Mouse (Mus musculus): ENCODE data around the gene Cxcr4. TPM values are rescaled to one million over a fixed set of nuclear protein-coding genes. Genes with fewer than 3 reads are reported as not detected.
"Not testable (repeated sequence)": the region's sequence is repeated elsewhere in the genome, so short reads cannot be mapped to it uniquely, and the experiment has no call there.

Gene Cxcr4
- polyA plus RNA-seq, 1 experiment from 2014 or later: 2.2 TPM

- Histone ChIP-seq H3K4me1 (replicated peaks) (peaks cover 8% of the 10 kb centered on the region), H3K36me3 (no peaks in the 10 kb centered on the region), H3K4me3 (no peak overlapping the region), H3K9me3 (replicated peaks) (no peaks in the 10 kb centered on the region), H3K27ac (no peak overlapping the region), H3K9ac (no peak overlapping the region), H3K4me2 (no peak overlapping the region), H3K27me3 (peaks cover 21% of the 10 kb centered on the region)
- no peak for ATAC-seq (replicated peaks; ENCODE audit: insufficient number of reproducible peaks, insufficient read depth, low FRiP score, low read depth)
- 64% methylated on average over 8 of the region's 8 CpGs for WGBS
These were observed 5.7 kb downstream of the Cxcr4 start for GRCm38 (mm10) chr1:128586162-128586927.

GRCm38 (mm10) chr1:128585396-128586161, 6.5 kb downstream of the Cxcr4 start:
- H3K27ac ChIP-seq: no peak overlapping the region
- ATAC-seq (replicated peaks; ENCODE audit: insufficient number of reproducible peaks, insufficient read depth, low FRiP score, low read depth): no peak
- WGBS: 60% methylated on average over 3 of the region's 3 CpGs

GRCm38 (mm10) chr1:128584716-128585115, 7.4 kb downstream of the Cxcr4 start:
- H3K27me3 ChIP-seq: peaks cover 11% of the 10 kb centered on the region
- WGBS: 90% methylated on average over 1 of the region's 1 CpGs
- H3K4me1 ChIP-seq (replicated peaks); H3K4me2 ChIP-seq; H3K9me3 ChIP-seq (replicated peaks); H3K9ac ChIP-seq; H3K27ac ChIP-seq; H3K4me3 ChIP-seq; H3K36me3 ChIP-seq; ATAC-seq (replicated peaks; ENCODE audit: insufficient number of reproducible peaks, insufficient read depth, low FRiP score, low read depth): not testable (repeated sequence)

More at GRCm38 (mm10) chr1:128585396-128586161, 6.5 kb downstream of the Cxcr4 start:
- Histone ChIP-seq H3K4me1 (replicated peaks) (peaks cover 1% of the 10 kb centered on the region), H3K9ac (no peak overlapping the region), H3K9me3 (replicated peaks) (no peaks in the 10 kb centered on the region), H3K4me2 (no peak overlapping the region), H3K4me3 (no peak overlapping the region), H3K36me3 (no peaks in the 10 kb centered on the region), H3K27me3 (peaks cover 13% of the 10 kb centered on the region)

GRCm38 (mm10) chr1:128583279-128583872, 8.7 kb downstream of the Cxcr4 start:
- no peaks in the 10 kb centered on the region for H3K27me3 ChIP-seq
- WGBS: 50% methylated on average over 6 of the region's 6 CpGs
- H3K4me2 ChIP-seq: no peak overlapping the region
- no peaks in the 10 kb centered on the region for H3K4me1 ChIP-seq (replicated peaks)
- H3K9ac ChIP-seq: no peak overlapping the region
- no peak for ATAC-seq (replicated peaks; ENCODE audit: insufficient number of reproducible peaks, insufficient read depth, low FRiP score, low read depth)
- no peaks in the 10 kb centered on the region for H3K9me3 ChIP-seq (replicated peaks)
- no peak overlapping the region for H3K27ac ChIP-seq
- no peaks in the 10 kb centered on the region for H3K36me3 ChIP-seq
- H3K4me3 ChIP-seq: no peak overlapping the region

- no peak overlapping the region for H3K4me3 ChIP-seq
- H3K36me3 ChIP-seq: no peaks in the 10 kb centered on the region
- no peaks in the 10 kb centered on the region for H3K9me3 ChIP-seq (replicated peaks)
- no peak overlapping the region for H3K4me2 ChIP-seq
- no peak overlapping the region for H3K27ac ChIP-seq
- no peaks in the 10 kb centered on the region for H3K4me1 ChIP-seq (replicated peaks)
- no peak overlapping the region for H3K9ac ChIP-seq
- no peaks in the 10 kb centered on the region for H3K27me3 ChIP-seq
- WGBS: 50% methylated on average over 3 of the region's 3 CpGs
- ATAC-seq (replicated peaks; ENCODE audit: insufficient number of reproducible peaks, insufficient read depth, low FRiP score, low read depth): peak; percentile 67; the same call in 1 of the 2 replicates
These were observed 11.8 kb downstream of the Cxcr4 start for GRCm38 (mm10) chr1:128580321-128580720.

GRCm38 (mm10) chr1:128578454-128578853, 13.6 kb downstream of the Cxcr4 start:
- H3K9me3 ChIP-seq (replicated peaks): no peaks in the 10 kb centered on the region
- H3K9ac ChIP-seq: no peak overlapping the region
- H3K27ac ChIP-seq: no peak overlapping the region
- 61% methylated on average over 2 of the region's 2 CpGs for WGBS
- H3K36me3 ChIP-seq: no peaks in the 10 kb centered on the region
- no peak for ATAC-seq (replicated peaks; ENCODE audit: insufficient number of reproducible peaks, insufficient read depth, low FRiP score, low read depth)
- no peaks in the 10 kb centered on the region for H3K4me1 ChIP-seq (replicated peaks)
- no peaks in the 10 kb centered on the region for H3K27me3 ChIP-seq
- H3K4me3 ChIP-seq: no peak overlapping the region
- no peak overlapping the region for H3K4me2 ChIP-seq

GRCm38 (mm10) chr1:128575096-128575495, 17.0 kb downstream of the Cxcr4 start:
- no peak overlapping the region for H3K4me3 ChIP-seq
- H3K9me3 ChIP-seq (replicated peaks): no peaks in the 10 kb centered on the region
- no peaks in the 10 kb centered on the region for H3K36me3 ChIP-seq
- no peak overlapping the region for H3K9ac ChIP-seq
- 71% methylated on average over 4 of the region's 4 CpGs for WGBS
- H3K4me2 ChIP-seq: no peak overlapping the region
- H3K4me1 ChIP-seq (replicated peaks): 0 out of 2 replicates have a peak, but pooled peaks cover 3% of the 10 kb centered on the region
- no peak for ATAC-seq (replicated peaks; ENCODE audit: insufficient number of reproducible peaks, insufficient read depth, low FRiP score, low read depth)
- no peaks in the 10 kb centered on the region for H3K27me3 ChIP-seq
- H3K27ac ChIP-seq: no peak overlapping the region

GRCm38 (mm10) chr1:128571033-128571432, 21.1 kb downstream of the Cxcr4 start:
- H3K4me1 ChIP-seq (replicated peaks): peaks cover 6% of the 10 kb centered on the region; the same call in 1 of the 2 replicates
- H3K4me3 ChIP-seq: no peak overlapping the region
- H3K9ac ChIP-seq: no peak overlapping the region
- 16% methylated on average over 3 of the region's 3 CpGs for WGBS
- H3K27me3 ChIP-seq: no peaks in the 10 kb centered on the region
- H3K27ac ChIP-seq: no peak overlapping the region
- ATAC-seq (replicated peaks; ENCODE audit: insufficient number of reproducible peaks, insufficient read depth, low FRiP score, low read depth): no peak
- no peaks in the 10 kb centered on the region for H3K9me3 ChIP-seq (replicated peaks)
- no peak overlapping the region for H3K4me2 ChIP-seq
- H3K36me3 ChIP-seq: no peaks in the 10 kb centered on the region

- Histone ChIP-seq H3K27me3 (no peaks in the 10 kb centered on the region), H3K9ac (no peak overlapping the region), H3K36me3 (no peaks in the 10 kb centered on the region), H3K9me3 (replicated peaks) (no peaks in the 10 kb centered on the region), H3K27ac (no peak overlapping the region), H3K4me3 (no peak overlapping the region), H3K4me2 (no peak overlapping the region), H3K4me1 (replicated peaks) (peaks cover 6% of the 10 kb centered on the region; the same call in 1 of the 2 replicates)
- WGBS: 75% methylated on average over 17 of the region's 17 CpGs
- no peak for ATAC-seq (replicated peaks; ENCODE audit: insufficient number of reproducible peaks, insufficient read depth, low FRiP score, low read depth)
These were observed 22.0 kb downstream of the Cxcr4 start for GRCm38 (mm10) chr1:128569992-128570648.

GRCm38 (mm10) chr1:128567224-128568197, 24.6 kb downstream of the Cxcr4 start:
- no peak overlapping the region for H3K4me2 ChIP-seq
- no peaks in the 10 kb centered on the region for H3K27me3 ChIP-seq
- H3K36me3 ChIP-seq: no peaks in the 10 kb centered on the region
- H3K9me3 ChIP-seq (replicated peaks): no peaks in the 10 kb centered on the region
- ATAC-seq (replicated peaks; ENCODE audit: insufficient number of reproducible peaks, insufficient read depth, low FRiP score, low read depth): no peak
- 82% methylated on average over 12 of the region's 12 CpGs for WGBS
- no peak overlapping the region for H3K27ac ChIP-seq
- no peak overlapping the region for H3K9ac ChIP-seq
- no peak overlapping the region for H3K4me3 ChIP-seq
- H3K4me1 ChIP-seq (replicated peaks): peaks cover 6% of the 10 kb centered on the region; the same call in 1 of the 2 replicates
